Mouse (Mus musculus) left cerebral cortex, postnatal 25 days (tissue): ENCODE measurements at regions not wholly inside any gene's neighbourhood (a gene's known extent, or its start where the extent isn't known, plus 50 kb on each side); places are given as distances from the start of the nearest gene placed in this dataset.

ENCODE experiments used
- DNase-seq, 2 experiments: peaks; one replicate each; pipeline ENCODE4 v3.0.0; 2022; ENCODE audit warnings: low spot score in 2 of 2, mixed read lengths in 1 of 2
- intact Hi-C: fragments of 180-260 bp; cut with DNase I; formaldehyde crosslinking; loops from one replicate; pipeline ENCODE4 v1.15.1; 2025

GRCm38 (mm10) chr2:46230791-46231450, 1113.7 kb upstream of the Zeb2 start:
- intact Hi-C loops = no loop called here
- no peak for DNase-seq

GRCm38 (mm10) chr2:46218336-46218957, 1101.3 kb upstream of the Zeb2 start:
- intact Hi-C loops = no loop called here
- no peak for DNase-seq

- intact Hi-C loops = no loop called here
Measured at GRCm38 (mm10) chr2:46199341-46199740, 1082.1 kb upstream of the Zeb2 start.

GRCm38 (mm10) chr2:46187265-46187888, 1070.2 kb upstream of the Zeb2 start:
- no peak for DNase-seq
- intact Hi-C loops = no loop called here

More at GRCm38 (mm10) chr2:46199341-46199740, 1082.1 kb upstream of the Zeb2 start:
- DNase-seq = no peak

- intact Hi-C loops = no loop called here
Measured at GRCm38 (mm10) chr2:46183241-46183640, 1066.0 kb upstream of the Zeb2 start.

GRCm38 (mm10) chr2:46179741-46180140, 1062.5 kb upstream of the Zeb2 start:
- intact Hi-C loops = no loop called here

More at GRCm38 (mm10) chr2:46183241-46183640, 1066.0 kb upstream of the Zeb2 start:
- DNase-seq = no peak

GRCm38 (mm10) chr2:46168488-46168887, 1051.3 kb upstream of the Zeb2 start:
- DNase-seq = no peak
- intact Hi-C loops = no loop called here

More at GRCm38 (mm10) chr2:46179741-46180140, 1062.5 kb upstream of the Zeb2 start:
- no peak for DNase-seq

GRCm38 (mm10) chr2:46149848-46150247, 1032.7 kb upstream of the Zeb2 start:
- no peak for DNase-seq
- intact Hi-C loops = no loop called here

- intact Hi-C loops = no loop called here
- no peak for DNase-seq
Measured at GRCm38 (mm10) chr2:46119871-46120270, 1002.7 kb upstream of the Zeb2 start.

- intact Hi-C loops = no loop called here
- DNase-seq = no peak
Measured at GRCm38 (mm10) chr2:46106991-46107390, 989.8 kb upstream of the Zeb2 start.

- intact Hi-C loops = no loop called here
Measured at GRCm38 (mm10) chr2:46065034-46065802, 948.0 kb upstream of the Zeb2 start.

GRCm38 (mm10) chr2:46055729-46056128, 938.5 kb upstream of the Zeb2 start:
- intact Hi-C loops = no loop called here
- no peak for DNase-seq

More at GRCm38 (mm10) chr2:46065034-46065802, 948.0 kb upstream of the Zeb2 start:
- DNase-seq = no peak

GRCm38 (mm10) chr2:46054902-46055301, 937.7 kb upstream of the Zeb2 start:
- intact Hi-C loops = no loop called here
- peak in 1 of 2 experiments; percentile 14 for DNase-seq

GRCm38 (mm10) chr2:46021854-46022253, 904.7 kb upstream of the Zeb2 start:
- intact Hi-C loops = no loop called here
- no peak for DNase-seq

GRCm38 (mm10) chr2:46013771-46014269, 896.6 kb upstream of the Zeb2 start:
- intact Hi-C loops = no loop called here
- DNase-seq = no peak

GRCm38 (mm10) chr2:46012716-46013115, 895.5 kb upstream of the Zeb2 start:
- no peak for DNase-seq
- intact Hi-C loops = no loop called here

GRCm38 (mm10) chr2:45975157-45975556, 858.0 kb upstream of the Zeb2 start:
- intact Hi-C loops = no loop called here
- DNase-seq = no peak

GRCm38 (mm10) chr2:45968635-45969034, 851.4 kb upstream of the Zeb2 start:
- intact Hi-C loops = no loop called here
- DNase-seq = no peak

GRCm38 (mm10) chr2:45956792-45957330, 839.7 kb upstream of the Zeb2 start:
- DNase-seq = no peak
- intact Hi-C loops = no loop called here

GRCm38 (mm10) chr2:45948758-45949157, 831.6 kb upstream of the Zeb2 start:
- no peak for DNase-seq
- intact Hi-C loops = no loop called here
